Mouse (Mus musculus) heart, postnatal 4 days (tissue): ENCODE results near the gene Nwd2. TPM values are rescaled to one million over a fixed set of nuclear protein-coding genes. Genes with fewer than 3 reads are reported as not detected.

ENCODE experiments used
- DNase-seq: peaks from one replicate; pipeline ENCODE4 v3.0.0; 2021
- total RNA-seq, 2 experiments: library from RNA; stranded (reverse); gene quantifications; 2 replicates each; pipeline ENCODE4 v1.2.3; 2021

The Nwd2 gene
- not detected for total RNA-seq

DNA sequence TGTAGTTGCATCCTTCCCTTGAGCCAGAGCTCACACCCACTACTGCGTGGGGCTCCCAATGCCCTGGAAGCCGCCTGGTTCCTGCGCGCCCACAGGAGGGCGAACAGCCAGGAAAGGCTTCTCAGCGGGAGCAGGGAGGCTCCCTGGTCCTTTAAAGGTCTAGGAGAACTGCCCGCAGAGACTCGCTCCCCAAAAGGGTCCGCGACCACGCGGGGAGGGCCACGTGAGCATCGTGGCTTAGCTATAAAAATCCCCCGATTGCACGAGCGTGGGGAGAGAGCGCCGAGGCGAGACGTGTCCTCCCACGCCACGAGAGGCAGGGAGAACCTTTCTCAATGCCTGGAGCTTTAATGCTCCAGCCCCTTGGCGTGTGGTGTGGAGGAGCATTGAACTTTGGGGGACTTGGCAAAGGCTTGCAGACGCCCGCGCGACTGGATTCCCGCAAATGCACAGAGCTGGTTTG lies at the start of gene Nwd2:
TSS of gene Nwd2 (plus strand) at position 33 of the 463 bp plus-strand sequence.
- no peak for DNase-seq

GRCm38 (mm10) chr5:63607447-63607846 lies 41.5 kb upstream of the Nwd2 start:
- DNase-seq = no peak

DNA sequence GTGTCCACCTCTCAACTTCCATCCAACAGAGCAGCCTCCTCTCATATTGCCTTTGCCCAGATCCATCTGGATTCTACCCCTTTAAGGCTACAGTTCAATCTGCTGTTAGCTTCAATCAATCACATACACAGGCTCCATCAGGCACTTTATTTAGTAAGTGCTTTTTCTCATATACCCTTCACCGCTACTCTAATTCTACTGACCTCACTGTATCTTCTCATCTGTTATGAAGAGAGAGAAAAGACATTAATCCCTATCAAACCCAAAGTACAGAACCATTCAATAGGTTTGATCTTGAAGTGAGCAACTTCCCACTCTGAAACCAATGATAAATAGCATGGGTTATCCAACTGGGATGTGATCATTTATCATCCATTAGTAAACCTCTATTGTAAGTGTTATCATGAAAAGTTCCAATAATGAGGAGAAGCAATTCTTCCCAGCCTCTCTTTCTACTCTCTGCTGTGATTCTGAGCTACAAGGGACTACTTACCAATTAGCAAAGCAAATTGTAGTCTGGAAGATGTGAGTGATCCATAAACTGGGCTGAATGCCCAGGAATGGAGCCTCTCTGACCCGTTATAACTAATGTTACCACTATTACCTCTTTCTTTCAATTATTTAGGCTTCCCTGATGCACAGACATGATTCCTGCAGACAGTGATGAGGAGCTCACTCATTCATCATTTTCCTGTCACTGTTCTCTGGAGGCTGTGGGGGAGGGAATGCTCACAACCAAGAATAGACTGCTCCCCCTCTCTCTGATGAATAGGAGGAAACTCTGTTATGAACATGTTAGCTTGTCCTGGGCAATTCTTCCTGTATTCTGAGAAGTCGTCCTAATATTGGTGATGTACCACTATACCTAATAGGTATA lies 31.9 kb upstream of the Nwd2 start:
- no peak for DNase-seq

DNA sequence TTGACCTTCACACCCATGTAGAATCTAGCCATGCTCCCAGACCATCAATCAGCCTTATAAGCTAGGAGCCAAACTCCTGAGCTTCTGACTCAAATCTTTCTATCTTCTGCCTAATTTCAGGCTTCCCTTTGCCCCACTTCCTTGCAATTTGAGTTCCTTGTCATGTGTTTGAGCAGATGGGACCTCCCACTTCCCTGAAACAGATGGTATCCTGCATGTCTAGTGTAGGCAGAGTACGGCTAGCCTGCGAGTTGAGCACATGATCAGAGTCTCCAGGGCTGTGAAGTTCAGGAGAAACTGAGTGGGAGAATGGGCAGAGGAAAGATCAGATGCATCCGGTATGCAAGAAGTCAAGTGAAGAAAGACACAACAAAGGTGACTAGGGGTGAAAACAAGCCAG lies 24.8 kb upstream of the Nwd2 start:
- no peak for DNase-seq

DNA sequence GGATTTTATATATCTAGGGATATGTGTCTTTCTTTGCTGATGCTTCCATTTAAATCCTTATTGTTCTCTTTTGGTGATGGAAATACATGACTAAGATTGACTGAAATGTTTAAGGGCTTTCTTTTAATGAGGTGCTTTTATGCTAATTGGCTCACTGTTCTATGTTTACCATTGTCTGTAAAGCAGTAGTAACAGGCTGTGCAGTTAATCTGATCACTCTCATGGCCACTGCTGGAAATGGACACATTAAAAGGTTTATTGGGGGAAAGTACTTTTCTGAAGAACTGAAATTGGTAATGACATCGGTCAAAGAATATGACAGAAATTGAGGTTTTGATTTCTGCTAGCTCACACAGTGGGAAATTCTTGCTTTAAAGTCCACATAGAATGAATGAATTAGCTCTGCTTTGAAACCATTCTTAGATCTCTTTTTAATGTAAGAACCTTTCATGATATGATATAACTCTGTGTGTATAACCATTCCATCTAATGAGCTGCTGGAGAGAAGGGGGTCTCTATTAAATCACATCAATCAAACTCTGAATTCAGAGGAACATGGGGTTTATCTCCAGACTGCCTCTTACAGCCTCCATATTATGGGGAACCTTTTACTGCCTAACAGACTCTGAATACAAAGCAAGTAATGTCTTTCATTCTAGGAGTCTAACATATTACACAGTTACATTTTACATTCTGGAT lies 20.9 kb upstream of the Nwd2 start:
- no peak for DNase-seq

DNA sequence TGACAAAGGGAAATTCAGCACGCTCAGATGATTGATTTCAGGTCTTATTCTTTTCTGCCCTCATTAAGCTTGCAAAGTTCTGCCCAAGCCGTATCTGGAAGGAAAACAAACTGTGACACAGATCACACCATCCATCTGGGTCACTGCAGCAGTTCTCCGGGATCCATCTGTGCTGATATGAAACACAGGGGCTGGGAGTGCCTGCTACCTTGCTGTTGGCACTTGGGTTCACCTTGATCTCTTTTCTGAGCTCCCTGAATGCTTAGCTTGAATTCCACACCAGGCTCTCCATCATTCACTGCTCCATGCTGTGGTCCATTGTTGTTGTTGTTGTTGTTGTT lies 20.4 kb upstream of the Nwd2 start:
- DNase-seq = no peak

- DNase-seq = no peak
Measured at GRCm38 (mm10) chr5:63634636-63635035, 14.3 kb upstream of the Nwd2 start.

- DNase-seq = no peak
Measured at GRCm38 (mm10) chr5:63648187-63648586, 715 bp upstream of the Nwd2 start.

GRCm38 (mm10) chr5:63649533-63650464 lies 897 bp downstream of the Nwd2 start:
- no peak for DNase-seq

GRCm38 (mm10) chr5:63651813-63652212 lies 2.9 kb downstream of the Nwd2 start:
- DNase-seq = no peak

GRCm38 (mm10) chr5:63652705-63653104 lies 3.8 kb downstream of the Nwd2 start:
- DNase-seq = no peak

GRCm38 (mm10) chr5:63666884-63667283 lies 18.0 kb downstream of the Nwd2 start:
- no peak for DNase-seq

DNA sequence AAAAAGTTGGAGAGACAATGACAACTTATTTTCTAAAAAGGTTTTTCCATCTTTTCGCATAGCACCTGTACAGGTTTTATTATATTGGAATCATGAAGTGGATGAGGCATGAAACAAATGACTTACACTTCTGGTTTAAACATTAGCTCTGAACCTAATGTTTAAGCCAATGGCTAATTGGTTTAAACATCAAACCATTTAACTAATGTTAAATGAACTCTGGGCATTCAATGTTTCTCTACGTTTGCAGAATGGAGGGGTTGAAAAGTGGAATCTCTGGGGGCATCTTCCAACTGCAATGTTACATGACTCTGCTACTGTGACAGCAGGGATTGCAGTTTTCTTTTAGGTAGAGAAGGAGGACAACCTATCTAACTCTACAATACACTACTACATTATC lies 27.0 kb downstream of the Nwd2 start:
- no peak for DNase-seq

DNA sequence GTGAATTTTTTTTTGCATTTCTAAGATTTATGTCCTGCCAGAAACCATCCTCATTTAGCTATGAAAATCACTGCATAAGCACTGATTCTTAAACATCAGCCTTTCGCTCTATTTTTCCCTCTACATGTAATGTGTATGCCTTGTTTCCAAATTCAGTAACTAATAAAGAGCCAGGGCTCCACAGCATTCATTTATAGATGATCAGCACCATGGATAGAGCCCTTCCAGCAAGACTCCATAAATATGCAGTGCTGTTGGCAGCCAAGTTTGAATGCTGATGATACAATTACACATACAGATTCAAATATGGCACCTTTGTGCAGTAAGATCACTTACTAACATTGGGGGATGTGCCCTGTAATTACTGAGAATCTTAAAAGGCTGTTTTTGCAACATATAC lies 40.2 kb downstream of the Nwd2 start:
- DNase-seq = no peak

DNA sequence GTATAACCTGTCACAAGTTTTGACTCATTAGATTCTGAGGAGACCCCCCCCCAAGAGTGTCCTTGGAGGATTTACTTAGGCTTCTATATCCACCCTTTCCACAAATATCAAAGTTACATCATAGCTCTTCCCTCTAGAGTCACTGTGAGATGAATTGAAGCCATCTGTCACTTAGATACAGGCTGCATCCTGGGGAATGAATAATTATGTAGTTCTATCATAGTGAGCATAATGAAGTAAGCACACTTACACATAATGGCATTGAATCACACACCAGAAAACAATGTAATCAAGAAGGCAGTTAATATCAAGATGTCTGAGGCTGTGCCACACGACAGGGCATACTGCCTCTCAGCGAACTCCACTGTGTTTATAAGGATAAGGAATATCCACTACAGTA lies 47.9 kb downstream of the Nwd2 start:
- DNase-seq = no peak

DNA sequence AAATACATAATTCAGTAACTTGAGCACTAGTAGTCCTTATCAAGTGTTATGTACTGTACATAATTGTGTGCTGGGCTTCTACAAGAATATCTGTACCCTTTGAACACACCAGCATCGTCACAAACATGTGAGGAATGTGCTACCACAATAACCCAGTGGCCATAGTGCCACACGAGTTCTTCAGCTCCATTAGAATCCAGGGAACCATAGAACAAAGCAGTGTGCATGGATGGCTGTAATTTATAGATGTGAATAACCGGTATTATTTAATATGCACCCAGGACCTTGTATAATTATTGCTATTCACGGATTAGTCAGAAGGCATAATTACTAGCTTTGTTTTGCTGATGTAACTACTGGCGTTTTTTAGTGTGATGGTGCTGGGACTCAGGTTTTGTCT lies 48.3 kb downstream of the Nwd2 start:
- DNase-seq = no peak

GRCm38 (mm10) chr5:63728955-63729354 lies 80.1 kb downstream of the Nwd2 start:
- DNase-seq = no peak

- DNase-seq = no peak
Measured at GRCm38 (mm10) chr5:63735521-63735920, 86.6 kb downstream of the Nwd2 start.

DNA sequence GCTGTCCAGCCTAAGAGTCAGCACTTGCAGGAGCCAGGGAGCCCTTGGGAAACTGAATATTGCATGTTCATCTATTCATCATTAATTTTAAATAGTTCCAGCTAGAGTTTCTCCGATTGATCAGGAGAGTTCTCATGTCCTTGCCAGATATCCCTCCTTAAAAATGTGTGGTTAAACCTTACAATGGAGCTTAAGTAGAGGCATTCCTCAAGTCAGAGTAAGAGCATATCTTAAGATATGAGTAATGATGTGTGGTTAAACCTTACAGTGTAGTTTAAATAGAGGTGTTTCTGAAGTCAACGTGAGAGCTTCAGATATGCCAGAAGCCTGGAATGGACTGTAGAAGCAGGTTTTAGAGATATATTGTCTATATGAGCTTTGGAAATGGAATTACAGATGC lies 94.5 kb downstream of the Nwd2 start:
- DNase-seq = no peak

DNA sequence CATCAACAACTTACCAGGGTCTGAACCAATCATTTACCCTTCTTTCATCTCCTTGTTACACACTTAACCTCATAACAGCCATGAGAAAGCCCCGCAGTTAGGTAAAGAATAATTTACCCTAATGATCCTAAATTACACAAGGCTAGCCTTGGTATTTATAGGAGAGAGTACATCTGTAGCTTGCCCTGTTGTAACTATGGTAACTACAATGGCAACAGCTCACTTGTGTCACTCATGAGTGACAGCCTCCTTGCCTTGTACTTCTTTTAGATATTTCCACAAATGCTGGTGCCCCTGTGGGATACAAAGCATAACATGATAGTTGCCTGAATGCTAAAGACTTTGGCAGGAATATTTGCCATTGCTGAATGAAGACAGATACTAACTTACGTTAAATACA lies 99.4 kb downstream of the Nwd2 start:
- DNase-seq = no peak

- no peak for DNase-seq
Measured at GRCm38 (mm10) chr5:63748759-63749158, 99.9 kb downstream of the Nwd2 start.

GRCm38 (mm10) chr5:63755092-63755761 lies 106.3 kb downstream of the Nwd2 start:
- no peak for DNase-seq
